Mouse (Mus musculus) adrenal gland, adult 18-20 months (tissue): ENCODE results near the gene Rabep1. TPM values are rescaled to one million over a fixed set of nuclear protein-coding genes. Genes with fewer than 3 reads are reported as not detected.
A peak's percentile ranks its signal among the peaks of the same experiment; 100 is the strongest.
"Not testable (repeated sequence)": the region's sequence is repeated elsewhere in the genome, so short reads cannot be mapped to it uniquely, and the experiment has no call there.

Experiments used
- DNase-seq, 2 experiments: peaks; one replicate each; pipeline ENCODE4 v3.0.0; 2021 to 2022; ENCODE audit warnings: low spot score in 2 of 2
- total RNA-seq, 2 experiments: library from RNA; stranded (reverse); gene quantifications; 1 replicate in 1 of 2; 2 replicates in 1 of 2; pipeline ENCODE4 v1.2.3; 2021

Rabep1 gene
- total RNA-seq, 2 experiments from 2014 or later = 125 to 136 TPM

DNA sequence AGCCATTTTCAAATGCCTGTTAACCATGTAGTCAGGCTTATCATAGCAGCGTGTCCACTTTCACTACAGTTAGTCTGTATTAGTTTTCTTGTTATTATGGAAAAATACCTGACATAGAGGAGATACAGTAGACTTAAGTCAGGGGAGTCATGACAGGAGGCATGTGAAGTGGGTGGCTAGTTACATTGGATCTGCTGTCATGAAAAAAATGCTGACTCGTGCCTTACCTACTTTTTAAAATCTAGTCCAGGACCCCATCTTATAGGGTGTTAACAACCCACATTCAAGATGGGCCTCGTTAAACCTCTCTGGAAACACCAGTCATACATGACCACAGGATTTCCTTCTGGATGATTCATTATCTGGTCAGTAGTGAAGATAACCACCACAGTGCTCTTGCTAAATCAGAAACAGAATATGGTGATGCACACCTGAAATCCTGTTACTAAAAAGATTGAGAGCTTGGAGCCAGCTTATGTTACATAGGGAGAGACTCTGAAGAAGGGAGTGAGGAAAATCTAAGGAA is 38.4 kb downstream of the Rabep1 start:
- no peak for DNase-seq

DNA sequence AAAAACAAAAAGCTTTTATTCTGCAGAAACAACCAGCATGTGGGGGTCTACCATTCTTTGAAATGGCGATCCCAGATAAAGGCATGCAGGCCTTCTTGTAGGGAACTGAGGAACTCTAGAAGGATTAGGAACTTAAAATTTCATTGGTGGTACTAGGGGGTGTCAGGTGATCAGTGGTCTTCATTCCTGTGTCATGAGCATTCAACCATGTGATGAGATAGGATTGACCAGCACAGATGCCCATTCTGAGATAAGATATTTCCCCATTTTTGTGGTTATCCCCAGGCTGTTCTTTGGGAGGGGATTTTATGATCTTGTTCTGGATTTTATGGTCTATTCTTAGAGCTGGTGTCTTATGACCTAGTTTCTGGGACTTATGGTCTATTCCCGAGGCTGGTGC is 46.1 kb downstream of the Rabep1 start:
- DNase-seq = no peak

DNA sequence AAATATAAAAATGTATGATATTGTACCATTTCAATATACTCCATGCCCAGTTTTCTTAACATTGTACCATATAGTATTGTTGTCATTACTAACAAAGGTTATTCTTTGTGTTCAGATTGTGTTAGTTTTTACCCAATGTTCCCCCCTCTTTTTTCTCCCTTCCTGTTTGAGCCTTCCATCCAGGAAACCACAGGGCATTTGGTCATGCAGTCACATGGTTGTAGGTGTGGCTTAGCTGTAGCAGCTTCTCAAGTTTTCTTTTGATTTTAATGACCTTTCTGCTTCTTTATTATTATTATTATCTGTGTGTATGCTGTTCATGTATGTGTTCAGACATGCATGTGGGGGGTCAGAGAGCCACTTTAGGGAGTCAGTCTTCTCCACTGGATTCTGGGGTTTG is 47.0 kb downstream of the Rabep1 start:
- DNase-seq = no peak

DNA sequence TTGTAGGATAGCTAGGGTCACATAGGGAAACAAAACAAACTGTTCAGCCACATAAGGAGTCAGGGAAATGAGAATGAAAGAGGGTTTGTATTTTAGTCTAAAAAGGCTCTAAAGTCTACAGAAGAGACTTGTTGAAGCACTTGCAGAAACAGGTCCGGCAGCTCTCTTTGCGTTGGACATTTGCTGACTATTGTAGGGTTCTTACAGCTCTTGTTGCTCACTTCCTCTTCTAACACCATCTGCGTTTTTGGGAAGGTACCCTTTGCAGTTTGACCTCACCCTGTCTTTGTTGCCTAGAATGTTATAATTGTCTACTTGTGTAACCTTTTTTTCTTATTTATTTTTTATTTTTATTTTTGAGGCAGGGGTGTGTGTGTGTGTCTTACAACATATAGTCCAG is 53.1 kb downstream of the Rabep1 start:
- no peak for DNase-seq

DNA sequence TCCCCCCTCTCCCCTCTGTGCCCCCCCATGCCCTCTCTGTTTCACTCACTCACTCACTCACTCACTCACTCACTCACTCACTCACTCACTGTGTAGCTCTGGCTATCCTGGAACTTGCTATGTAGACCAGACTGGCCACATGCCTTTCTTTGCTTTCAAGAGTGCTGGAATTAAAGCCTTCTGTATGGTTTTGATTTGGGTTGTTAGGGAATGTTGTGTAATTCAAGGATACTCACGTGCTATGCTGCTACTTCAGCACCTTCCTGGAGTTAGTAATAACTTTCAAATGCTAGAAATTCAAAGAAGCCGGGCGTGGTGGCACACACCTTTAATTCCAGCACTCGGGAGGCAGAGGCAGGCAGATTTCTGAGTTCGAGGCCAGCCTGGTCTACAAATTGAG is 53.6 kb downstream of the Rabep1 start:
- not testable (repeated sequence) for DNase-seq

DNA sequence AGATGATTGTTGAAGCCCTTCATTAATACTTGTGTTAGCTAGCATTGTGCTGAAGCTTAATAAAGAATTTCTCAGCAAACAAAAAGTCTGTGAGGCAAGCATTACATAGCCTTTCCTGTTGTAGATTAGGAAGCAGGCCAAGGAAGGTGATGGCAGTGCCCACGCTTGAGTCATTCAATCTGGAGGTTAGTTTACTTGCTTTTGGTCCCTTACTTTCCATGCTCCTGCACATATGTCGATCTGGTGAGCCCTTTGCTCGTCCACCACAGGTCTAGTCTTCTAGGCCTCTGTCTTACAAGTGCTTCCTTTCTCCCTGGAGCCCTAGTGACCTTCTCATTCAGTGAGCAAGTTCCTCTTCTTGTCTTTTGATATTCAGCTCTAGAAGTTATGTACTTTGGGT is 62.1 kb downstream of the Rabep1 start:
- DNase-seq = no peak

DNA sequence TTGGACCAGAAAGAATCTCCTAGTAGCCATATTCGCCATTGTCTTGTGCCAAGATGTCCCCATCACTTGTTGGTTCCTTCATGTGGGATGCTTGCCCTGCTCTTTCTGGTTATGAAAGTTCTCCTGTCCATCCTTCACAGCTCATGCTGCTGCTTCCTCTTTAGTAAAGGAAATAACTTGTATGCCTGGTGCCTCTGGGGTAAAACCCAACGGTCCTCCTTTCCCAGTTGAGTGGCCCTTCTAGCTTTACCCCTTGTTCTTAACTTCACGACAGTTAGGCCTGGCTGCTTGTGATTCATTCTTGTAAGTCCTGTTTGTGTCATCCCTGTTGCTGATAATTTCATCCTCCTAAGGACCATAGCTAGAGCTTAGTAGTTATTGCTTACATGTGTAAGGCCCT is 66.7 kb downstream of the Rabep1 start:
- DNase-seq = no peak

DNA sequence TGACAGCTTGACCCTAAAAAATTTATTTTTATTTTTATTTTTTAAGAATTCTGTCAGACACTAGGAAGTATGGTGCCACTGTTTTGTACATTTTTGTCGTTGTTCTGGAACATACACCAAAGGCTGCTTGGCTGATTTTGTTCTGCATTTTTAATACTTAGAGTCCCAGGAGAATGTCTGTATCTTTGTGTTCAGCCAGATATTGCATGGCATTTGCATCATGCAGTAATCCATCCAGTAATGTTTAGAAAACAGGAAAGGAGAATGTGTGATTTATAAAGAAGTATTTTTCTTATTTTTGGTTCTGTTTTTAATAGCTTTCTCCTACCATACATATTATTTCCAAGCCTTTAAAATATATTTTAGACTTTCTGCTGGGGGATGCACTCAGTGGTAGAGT is 67.3 kb downstream of the Rabep1 start:
- no peak for DNase-seq

DNA sequence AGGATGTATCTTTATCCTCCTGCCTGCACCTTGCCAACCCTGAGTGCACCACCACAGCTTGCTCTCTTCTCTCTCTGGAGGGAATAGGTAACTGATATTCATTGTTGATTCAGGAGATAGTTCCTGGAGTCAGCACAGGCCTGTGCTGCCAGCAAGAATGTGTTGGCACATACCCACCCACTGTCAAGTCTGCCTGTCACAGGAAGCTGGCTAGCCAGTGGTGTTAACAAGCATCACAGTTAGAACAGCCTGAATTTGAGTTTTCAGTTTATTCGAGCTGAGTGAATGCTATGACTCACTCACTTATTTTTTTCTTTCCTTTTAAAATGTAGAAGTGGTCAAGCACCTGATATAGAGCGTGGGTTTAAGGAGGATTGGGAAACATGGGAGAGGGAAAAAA is 73.3 kb downstream of the Rabep1 start:
- DNase-seq = no peak

DNA sequence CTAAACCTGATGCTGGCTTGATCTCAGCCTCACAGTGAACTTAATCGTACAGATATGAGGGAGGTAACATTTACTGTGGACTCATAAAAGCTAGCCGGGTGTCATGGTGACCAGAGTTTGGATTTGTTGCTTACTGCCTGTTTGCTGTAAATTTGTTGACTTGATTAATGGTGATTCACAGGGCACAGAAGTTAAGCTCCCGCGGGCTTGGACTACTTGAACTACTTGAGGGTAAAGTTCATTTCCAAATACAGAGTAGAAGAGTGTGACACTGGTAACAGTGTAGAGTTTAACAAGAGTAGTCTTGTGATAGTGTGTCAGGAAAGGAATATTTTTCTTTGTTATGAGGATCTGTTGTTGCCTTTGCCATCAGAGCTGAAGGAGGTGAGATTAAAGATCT is 74.9 kb downstream of the Rabep1 start:
- DNase-seq = no peak

DNA sequence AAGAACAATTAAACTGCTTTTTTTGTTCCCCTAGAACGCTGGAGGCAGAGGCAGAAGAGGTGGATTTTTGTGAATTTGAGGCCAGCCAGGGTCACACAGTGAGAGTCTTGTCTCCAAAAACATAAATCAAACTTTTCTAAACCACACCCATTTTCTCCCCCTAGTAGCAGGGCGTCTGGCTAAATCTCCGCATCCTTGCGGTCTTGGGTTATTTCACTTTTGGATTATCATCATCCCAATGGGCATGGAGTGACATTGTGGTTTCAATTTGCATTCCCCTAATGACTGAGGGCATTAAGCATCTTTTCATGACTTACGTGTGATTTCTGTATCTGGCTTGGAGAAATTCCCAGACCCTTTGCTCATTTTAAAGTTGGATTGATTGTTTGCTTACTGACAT is 86.9 kb downstream of the Rabep1 start:
- DNase-seq = no peak

DNA sequence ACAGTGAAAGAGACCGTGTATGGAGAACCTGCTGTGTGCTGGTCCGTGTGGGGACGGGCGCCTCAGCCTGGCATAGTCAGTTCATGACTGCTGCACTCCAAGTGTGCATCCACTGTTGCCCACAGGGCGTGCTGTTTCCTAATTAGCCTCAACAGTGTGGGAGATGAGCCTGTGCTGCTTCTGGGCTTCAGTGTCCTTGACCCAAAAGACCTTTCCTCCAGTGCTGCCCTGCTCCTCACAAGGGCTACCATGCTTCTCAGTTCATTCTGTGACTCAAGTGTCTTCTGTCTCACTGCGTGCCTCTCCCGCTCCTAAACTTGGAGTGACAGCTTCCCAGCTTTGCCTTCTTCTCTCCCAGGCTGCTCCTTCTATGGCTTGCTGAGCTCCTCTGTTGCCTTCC is 90.7 kb downstream of the Rabep1 start:
- no peak for DNase-seq

DNA sequence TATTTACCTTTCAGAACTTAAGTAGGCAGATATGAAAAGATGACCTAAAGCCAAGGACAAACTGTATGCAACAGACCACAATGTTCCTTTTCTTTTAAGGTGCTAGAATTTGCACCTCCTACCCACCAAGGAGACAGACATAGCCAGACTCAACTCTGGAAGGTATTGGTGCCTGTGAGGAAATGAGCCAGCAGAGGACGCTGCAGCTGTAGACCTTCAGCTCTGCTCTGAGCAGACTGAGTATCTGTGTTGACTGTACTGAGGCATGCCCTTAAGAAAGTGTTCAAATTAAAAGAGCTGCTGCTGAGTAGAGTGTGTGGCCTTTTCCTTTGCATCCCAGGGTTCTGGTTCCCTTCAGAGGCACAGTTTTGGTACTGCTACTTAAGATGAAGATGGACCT is 98.0 kb downstream of the Rabep1 start:
- DNase-seq = no peak

DNA sequence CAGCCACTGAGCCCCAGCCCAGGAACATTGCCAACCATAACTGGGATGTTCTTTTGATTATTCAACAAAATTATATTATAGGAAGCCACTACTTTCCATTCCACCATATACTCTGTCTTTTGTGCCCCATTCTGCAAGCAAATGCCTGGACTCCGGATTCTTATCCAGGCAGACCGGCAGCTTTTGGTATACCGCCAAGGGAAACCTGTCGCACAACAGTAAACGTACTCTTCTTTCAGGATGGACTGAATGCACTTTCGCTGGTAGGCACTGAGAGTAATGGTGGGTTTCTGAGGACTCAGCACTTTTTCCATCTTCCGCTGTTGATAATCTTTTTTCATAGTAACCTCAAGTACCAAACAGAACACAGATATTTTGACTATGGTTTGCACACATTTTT is 99.1 kb downstream of the Rabep1 start:
- no peak for DNase-seq

DNA sequence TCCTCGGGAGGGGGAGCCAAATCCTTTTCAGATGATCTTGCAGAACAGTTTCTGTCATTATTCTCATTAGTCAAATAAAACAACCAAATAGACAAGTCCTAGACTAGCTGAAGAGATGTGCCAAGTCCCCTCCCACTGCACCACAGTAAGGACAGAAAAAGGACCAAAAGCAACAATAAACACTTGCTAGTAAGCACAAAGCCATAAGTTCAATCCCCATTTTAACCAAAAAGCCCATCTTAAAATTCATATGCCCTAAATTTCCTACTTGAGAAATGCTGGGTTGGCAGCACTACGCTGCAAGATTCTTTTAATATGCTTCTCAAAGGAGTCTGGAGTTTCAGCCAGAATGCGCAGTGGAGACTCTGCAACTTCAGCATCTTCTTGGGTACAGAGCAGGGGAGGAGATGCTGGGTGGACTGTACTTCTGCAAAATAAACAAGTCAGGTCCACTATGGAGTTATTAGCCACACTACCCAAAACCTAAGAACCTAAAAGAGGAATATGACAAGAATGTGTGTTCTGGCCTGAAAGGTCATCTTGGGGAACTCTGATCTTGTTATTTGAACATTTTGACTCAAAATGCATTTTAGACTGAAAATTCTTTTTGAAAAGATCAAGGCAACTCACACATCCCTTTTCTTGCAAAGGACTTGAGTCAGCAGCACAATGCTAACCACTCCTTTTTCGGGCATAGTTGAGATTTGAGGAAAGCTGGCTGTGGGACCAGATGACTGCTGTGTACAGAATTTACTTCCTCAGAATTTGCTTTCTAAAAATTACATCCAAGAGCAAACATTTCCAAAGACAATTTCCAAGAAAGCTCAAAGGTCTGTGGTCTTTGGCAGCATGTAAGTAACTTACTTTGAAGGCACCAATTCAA is 100.6 kb downstream of the Rabep1 start:
- no peak for DNase-seq

DNA sequence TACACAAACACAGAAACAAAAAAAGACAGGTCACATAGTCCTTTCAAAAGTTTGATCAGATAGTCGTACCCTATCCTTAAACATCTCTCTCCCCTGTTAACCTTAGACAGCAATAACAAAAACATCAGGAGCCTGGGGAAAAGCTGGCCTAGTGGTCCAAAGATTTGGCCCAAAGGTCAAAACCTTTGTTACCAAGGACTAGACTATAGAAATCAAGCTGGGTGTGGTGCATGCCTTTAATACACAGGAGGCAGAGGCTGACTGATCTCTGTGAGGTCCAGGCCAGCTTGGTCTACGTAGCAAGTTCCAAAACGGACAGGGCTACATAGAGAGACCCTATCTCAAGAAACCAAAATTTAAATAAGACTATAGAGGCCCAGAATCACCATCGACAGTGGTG is 110.1 kb downstream of the Rabep1 start:
- DNase-seq = no peak

DNA sequence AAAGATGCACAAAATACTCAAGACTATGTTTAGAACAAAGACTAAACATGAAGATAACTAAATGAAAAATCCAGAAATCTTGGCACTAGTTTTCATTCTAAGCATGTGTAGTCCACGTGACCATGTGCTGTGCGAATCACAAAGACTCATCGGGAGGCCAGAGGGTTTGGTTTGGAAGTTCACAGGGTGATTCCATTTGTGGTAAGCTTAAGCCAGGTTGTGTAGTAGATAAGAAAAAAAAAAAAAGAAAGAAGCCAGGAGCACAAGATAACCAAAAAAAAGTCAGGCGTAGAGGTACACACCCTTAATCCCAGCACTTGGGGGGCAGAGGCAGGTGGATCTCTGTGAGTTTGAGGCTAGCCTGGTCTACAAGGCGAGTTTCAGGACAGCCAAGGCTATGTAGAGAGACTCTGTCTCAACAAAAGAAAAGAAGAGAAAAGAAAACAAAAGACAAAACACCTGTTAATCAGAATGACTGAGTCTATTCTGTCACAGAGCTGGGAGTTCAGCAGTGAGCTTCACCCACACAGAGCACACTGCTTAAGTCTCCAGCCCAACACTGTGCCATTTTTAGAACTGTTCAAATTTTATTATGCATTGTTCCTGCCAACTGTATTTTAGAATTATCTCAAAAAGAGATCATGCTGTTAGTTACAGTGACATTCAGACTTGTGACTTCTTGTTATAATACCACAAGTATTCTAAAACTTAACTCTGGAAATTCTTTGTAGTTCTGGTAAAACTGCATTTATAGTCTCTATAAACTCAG is 116.4 kb downstream of the Rabep1 start:
- DNase-seq = no peak

DNA sequence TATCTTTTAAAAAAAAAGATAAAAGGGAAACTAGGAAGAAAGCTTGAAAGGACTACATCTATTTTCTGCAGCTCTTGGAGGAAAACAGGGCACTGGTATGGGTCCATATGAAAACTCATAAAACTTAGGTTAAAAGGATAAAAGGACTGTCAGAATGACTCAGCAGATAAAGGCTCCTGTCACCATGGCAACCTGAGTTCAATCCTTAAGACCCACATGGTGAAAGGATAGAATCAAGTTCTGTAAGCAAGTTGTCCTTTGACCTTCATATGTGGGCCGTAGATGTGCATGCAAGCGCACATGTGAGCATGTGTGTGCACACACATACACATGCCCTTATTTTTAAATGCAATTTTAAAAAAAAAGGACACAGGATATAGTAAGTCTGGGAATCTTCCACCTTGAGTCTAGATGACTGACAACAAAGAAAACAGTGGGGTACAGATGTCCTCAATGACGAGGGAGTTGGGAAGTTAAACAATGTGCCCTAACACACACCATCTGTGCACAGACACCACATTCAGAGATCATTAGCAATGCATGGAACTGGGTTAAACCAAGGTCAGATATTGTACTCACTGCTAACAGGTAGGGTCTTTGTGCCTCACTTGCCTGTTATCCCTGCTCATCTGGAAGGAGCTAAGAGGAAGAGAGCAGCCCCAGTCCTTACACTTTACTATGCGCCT is 119.8 kb downstream of the Rabep1 start:
- DNase-seq = no peak

DNA sequence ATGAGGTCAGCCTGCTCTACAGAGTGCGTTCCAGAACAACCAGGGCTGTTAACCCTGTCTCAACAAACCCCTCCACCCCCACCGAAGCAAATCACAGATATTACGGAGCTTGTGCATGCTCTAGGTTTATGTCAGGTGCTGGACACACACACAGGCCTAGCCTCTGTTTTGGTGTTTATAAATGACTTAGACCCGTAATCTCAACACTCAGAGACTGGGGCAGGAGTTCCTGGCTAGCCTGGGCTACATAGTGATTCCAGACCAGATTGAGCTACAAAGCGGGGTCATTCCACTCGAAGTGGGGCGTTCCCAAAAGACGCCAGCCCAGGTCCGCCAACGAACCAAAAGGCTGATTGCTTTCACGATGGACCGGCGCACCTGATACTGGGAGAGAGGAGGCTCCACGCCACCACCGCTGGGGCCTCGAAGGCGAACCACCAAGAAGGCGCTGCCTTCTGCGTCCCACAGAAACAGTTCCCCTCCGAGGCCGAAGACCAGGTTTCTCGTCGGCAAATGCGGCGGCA is 124.8 kb downstream of the Rabep1 start:
- no peak for DNase-seq

DNA sequence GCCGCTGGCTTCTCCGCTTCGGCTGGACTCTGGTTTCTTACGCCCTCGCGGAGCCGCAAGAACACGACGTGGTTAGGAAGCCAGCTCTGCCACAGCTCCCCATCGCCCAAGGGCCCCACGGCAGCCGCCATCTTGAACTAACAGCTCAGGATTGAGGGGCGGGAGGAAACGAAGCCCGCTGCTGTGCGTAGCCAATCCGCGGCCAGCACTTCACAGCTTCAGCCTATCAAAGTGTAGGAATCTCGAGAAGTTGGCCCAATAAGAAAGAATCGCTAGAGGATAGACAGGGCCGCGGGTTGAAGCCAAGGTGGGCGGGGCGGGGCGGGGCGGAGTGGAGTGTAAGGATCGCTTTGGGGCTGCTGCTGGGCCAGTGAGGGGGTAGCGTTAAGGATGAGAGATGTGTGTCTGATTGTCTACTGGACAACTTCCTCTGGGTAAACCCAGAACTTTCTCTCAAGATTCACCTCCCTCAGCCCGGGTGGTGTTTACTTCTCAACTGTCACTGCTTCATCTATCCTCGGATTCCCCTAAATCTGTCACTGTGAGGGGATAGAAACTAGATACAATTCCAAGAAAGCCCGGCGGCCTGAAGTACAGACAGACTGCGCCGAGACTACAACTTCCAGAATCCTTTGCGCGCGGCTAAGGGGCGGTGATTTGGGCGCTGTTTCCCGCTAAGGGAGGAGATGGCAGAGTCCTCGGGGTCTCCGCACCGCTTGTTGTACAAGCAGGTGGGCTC is 125.4 kb downstream of the Rabep1 start, which contains the start of the genes Nup88 and Rpain:
Gene Nup88, minus strand, starts transcription at position 153 of the 739 bp plus-strand sequence.
Gene Rpain, plus strand, starts transcription at position 393 of the 739 bp plus-strand sequence.
- peak; percentile 82 to 86 for DNase-seq
